Mouse (Mus musculus) intestine, embryonic 16.5 days (tissue): ENCODE data around the gene Lrmda. TPM values are rescaled to one million over a fixed set of nuclear protein-coding genes. Genes with fewer than 3 reads are reported as not detected.

Source experiments
- ATAC-seq: fragments of 200-750 bp; cut with Nextera tagmentation; 2 replicates; pipeline ENCODE4 v1.8.0; 2017; ENCODE audit warnings: moderate TSS enrichment, moderate library complexity
- H3K27ac ChIP-seq: fragments of 300-500 bp; sonication (generic); 2 replicates; pipeline ENCODE4 v1.5.1; 2014; ENCODE audit warnings: mild to moderate bottlenecking, low read length
- H3K27me3 ChIP-seq: fragments of 300-500 bp; sonication (generic); replicated peaks from 2 replicates; pipeline ENCODE4 v1.6.1; 2014; ENCODE audit warnings: low read length, control low read depth, mixed read lengths; ENCODE audit not compliant: control insufficient read depth, insufficient read depth
- H3K36me3 ChIP-seq: fragments of 300-500 bp; sonication (generic); 2 replicates; pipeline ENCODE4 v1.6.1; 2014; ENCODE audit warnings: low read length, control low read depth; ENCODE audit not compliant: control insufficient read depth, insufficient read depth
- H3K4me1 ChIP-seq: fragments of 300-500 bp; sonication (generic); 2 replicates; pipeline ENCODE4 v1.6.1; 2014; ENCODE audit warnings: low read length, control low read depth, mixed read lengths; ENCODE audit not compliant: control insufficient read depth, insufficient read depth
- H3K4me2 ChIP-seq: fragments of 300-500 bp; sonication (generic); 2 replicates; pipeline ENCODE4 v1.6.1; 2014; ENCODE audit warnings: low read depth, low read length, control low read depth
- H3K4me3 ChIP-seq: fragments of 300-500 bp; sonication (generic); 2 replicates; pipeline ENCODE4 v1.5.1; 2014; ENCODE audit warnings: mild to moderate bottlenecking, low read length
- H3K9ac ChIP-seq: fragments of 300-500 bp; sonication (generic); 2 replicates; pipeline ENCODE4 v1.6.1; 2014; ENCODE audit warnings: low read depth, low read length
- H3K9me3 ChIP-seq: fragments of 300-500 bp; sonication (generic); 2 replicates; pipeline ENCODE4 v1.6.1; 2016; ENCODE audit warnings: low read length, control low read depth; ENCODE audit not compliant: control insufficient read depth
- WGBS: fragments of 180-500 bp; shearing (Covaris S2); extraction: QIAGEN DNeasy Blood & Tissue Kit; methylation state at CpG from one replicate; pipeline ENCODE4 v1.1.7; 2014; 5-methylcytosine and 5-hydroxymethylcytosine counted together
- polyA plus RNA-seq: library from polyadenylated mRNA; unstranded; fragments of >200 nt; fragmentation: Nextera tagmentation; extraction: Ambion mirVana; gene quantifications from 2 replicates; pipeline ENCODE4 v1.2.1, GENCODE M21; 2015

The Lrmda gene
- polyA plus RNA-seq, 1 experiment from 2014 or later, result 0.53 TPM

- Histone ChIP-seq H3K4me1 (peaks cover 9% of the 10 kb centered on the region; the same call in 1 of the 2 replicates), H3K27ac (no peak overlapping the region), H3K4me3 (no peak overlapping the region), H3K9ac (no peak overlapping the region), H3K36me3 (no peaks in the 10 kb centered on the region), H3K27me3 (no peaks in the 10 kb centered on the region), H3K4me2 (no peak overlapping the region), H3K9me3 (no peaks in the 10 kb centered on the region)
- no peak for ATAC-seq
- WGBS, result 26% methylated on average over 10 of the region's 10 CpGs
Observed at GRCm38 (mm10) chr14:22288179-22288578, 268.7 kb downstream of the Lrmda start.

DNA sequence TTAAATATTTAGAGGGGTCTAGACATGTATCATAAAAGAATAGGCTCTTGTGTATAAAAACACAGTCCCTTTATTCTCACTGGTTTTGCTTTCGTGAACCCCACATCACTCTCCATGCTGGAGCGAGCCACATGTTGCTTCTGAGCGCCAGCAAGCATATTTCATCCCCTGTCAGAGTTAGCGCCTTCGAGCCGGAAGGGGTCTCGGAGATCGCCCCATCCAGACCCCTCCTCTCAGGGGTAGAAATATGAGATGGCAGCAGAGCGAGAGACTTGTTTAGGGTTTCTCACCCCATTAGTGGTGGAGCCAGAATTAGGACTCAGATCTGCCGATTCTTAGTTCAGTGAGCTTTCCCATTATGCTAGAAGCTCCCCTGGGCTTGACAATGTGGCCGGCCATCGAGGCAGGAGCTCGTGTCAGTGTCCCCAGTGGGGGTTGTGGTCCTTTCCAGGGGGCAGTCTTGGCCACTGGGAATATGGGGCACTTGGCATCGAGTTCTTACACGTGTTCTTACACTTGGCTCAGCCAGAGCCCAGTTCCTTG is 269.9 kb downstream of the Lrmda start:
- no peak overlapping the region for H3K4me2 ChIP-seq

DNA sequence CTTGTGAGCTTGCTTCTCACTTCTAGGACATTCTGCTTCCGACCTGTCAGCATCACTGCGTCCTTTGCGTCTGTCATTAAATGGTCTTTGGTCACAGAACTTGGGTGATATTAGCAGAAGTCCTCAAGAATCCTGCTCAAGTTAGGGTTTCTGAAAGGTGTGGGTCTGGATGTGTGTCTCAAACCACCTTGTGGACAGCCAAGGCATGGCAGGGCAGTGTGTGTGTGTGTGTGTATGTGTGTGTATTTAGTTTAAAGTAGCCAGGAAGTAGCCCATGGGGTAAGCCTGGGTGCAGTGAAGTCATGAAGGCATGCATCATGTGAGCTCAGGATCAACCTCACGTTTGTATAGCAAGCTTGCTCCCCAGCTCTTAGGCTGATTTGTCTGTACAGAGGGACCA is 274.9 kb downstream of the Lrmda start:
- WGBS, result 81% methylated on average over 4 of the region's 4 CpGs
- H3K4me2 ChIP-seq, result no peak overlapping the region
- H3K27me3 ChIP-seq, result no peaks in the 10 kb centered on the region
- no peak for ATAC-seq
- H3K27ac ChIP-seq, result no peak overlapping the region
- no peaks in the 10 kb centered on the region for H3K9me3 ChIP-seq
- H3K9ac ChIP-seq, result no peak overlapping the region
- H3K4me3 ChIP-seq, result no peak overlapping the region
- no peaks in the 10 kb centered on the region for H3K36me3 ChIP-seq
- peaks cover 2% of the 10 kb centered on the region; the same call in 1 of the 2 replicates for H3K4me1 ChIP-seq

More for the DNA sequence above, 269.9 kb downstream of the Lrmda start:
- H3K4me1 ChIP-seq, result peaks cover 9% of the 10 kb centered on the region; the same call in 1 of the 2 replicates
- no peak overlapping the region for H3K4me3 ChIP-seq
- H3K27me3 ChIP-seq, result no peaks in the 10 kb centered on the region
- no peak for ATAC-seq
- no peaks in the 10 kb centered on the region for H3K36me3 ChIP-seq
- WGBS, result 58% methylated on average over 15 of the region's 15 CpGs
- no peak overlapping the region for H3K27ac ChIP-seq
- no peaks in the 10 kb centered on the region for H3K9me3 ChIP-seq
- H3K9ac ChIP-seq, result no peak overlapping the region

GRCm38 (mm10) chr14:22296655-22297239 is 277.2 kb downstream of the Lrmda start:
- no peaks in the 10 kb centered on the region for H3K4me1 ChIP-seq

GRCm38 (mm10) chr14:22306759-22307158 is 287.2 kb downstream of the Lrmda start:
- WGBS, result 64% methylated on average over 5 of the region's 5 CpGs
- Histone ChIP-seq H3K27me3 (no peaks in the 10 kb centered on the region), H3K36me3 (no peaks in the 10 kb centered on the region), H3K9me3 (no peaks in the 10 kb centered on the region), H3K9ac (no peak overlapping the region), H3K27ac (no peak overlapping the region), H3K4me1 (no peaks in the 10 kb centered on the region), H3K4me3 (no peak overlapping the region), H3K4me2 (no peak overlapping the region)
- ATAC-seq, result no peak

More at GRCm38 (mm10) chr14:22296655-22297239, 277.2 kb downstream of the Lrmda start:
- Histone ChIP-seq H3K36me3 (no peaks in the 10 kb centered on the region), H3K27me3 (no peaks in the 10 kb centered on the region), H3K4me3 (no peak overlapping the region), H3K4me2 (no peak overlapping the region), H3K9me3 (no peaks in the 10 kb centered on the region), H3K9ac (no peak overlapping the region), H3K27ac (no peak overlapping the region)
- no peak for ATAC-seq
- WGBS, result 54% methylated on average over 3 of the region's 3 CpGs

- Histone ChIP-seq H3K27me3 (no peaks in the 10 kb centered on the region), H3K9ac (no peak overlapping the region), H3K4me2 (no peak overlapping the region), H3K9me3 (no peaks in the 10 kb centered on the region), H3K4me1 (no peaks in the 10 kb centered on the region), H3K36me3 (no peaks in the 10 kb centered on the region), H3K27ac (no peak overlapping the region), H3K4me3 (no peak overlapping the region)
- WGBS, result 48% methylated on average over 6 of the region's 6 CpGs
- ATAC-seq, result no peak
Observed at GRCm38 (mm10) chr14:22308059-22308458, 288.5 kb downstream of the Lrmda start.

DNA sequence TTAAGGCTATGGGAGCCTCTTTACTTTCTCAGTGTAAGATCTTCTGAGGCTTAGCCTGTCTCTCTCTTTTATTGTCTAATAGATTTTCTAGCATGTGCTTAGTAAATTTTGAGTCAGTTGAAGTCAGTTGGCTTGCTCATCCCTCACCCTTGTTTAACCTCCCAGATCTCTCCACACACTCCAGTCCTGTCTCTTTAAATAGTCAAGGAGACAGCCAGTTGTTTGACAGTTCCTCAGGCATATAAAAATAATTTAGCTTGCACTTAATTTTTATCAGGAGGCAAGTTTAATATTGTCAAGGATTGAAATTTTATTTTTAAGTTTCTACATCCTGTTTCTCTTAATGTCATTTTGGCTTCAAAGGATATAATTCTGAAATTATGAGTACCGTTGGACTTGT is 303.5 kb downstream of the Lrmda start:
- ATAC-seq, result peak; percentile 79; the same call in 1 of the 2 replicates
- H3K4me2 ChIP-seq, result no peak overlapping the region
- no peaks in the 10 kb centered on the region for H3K36me3 ChIP-seq
- 55% methylated on average over 1 of the region's 1 CpGs for WGBS
- peaks cover 7% of the 10 kb centered on the region for H3K4me1 ChIP-seq
- no peak overlapping the region for H3K9ac ChIP-seq
- no peak overlapping the region for H3K27ac ChIP-seq
- no peak overlapping the region for H3K4me3 ChIP-seq
- no peaks in the 10 kb centered on the region for H3K27me3 ChIP-seq
- no peaks in the 10 kb centered on the region for H3K9me3 ChIP-seq

DNA sequence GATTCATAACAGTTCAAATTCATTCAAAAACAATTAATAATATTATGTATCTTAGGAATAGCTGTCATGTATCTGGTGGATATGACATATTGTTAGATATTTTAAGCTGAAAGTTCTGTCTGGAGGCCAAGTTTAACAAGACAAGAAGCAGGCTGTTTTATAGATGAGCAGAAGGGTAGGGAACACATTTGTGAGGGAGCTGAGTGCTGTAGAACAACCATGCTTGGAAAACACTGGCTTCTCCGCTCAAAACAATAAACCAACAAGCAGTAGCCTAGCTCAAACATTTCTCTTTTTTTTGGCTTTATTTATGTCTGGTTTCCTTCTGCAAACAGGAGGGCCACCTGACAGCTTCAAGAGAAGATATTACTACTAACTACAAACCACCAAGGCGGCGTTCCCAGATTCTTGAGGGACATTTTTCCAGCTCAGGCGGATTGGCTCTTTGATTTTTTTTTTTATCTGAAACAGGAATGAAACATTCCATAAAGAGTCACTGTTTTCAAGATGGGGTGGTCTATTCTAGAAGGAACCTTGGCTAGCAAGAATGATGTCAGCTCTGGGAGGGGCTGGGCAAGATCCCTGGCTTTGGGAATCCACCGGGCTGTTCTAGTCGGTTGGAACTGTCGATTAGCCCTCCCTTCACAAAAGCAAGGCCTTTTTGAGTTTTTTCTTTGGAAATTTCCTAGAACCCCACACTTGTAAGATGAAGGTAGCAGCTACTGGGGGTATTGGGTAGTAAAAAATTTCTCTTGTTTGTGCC is 304.2 kb downstream of the Lrmda start:
- Histone ChIP-seq H3K4me3 (no peak overlapping the region), H3K9ac (no peak overlapping the region), H3K36me3 (no peaks in the 10 kb centered on the region), H3K9me3 (no peaks in the 10 kb centered on the region), H3K4me2 (no peak overlapping the region), H3K27ac (peak overlapping the region; percentile 33; the same call in 1 of the 2 replicates), H3K4me1 (peaks cover 7% of the 10 kb centered on the region), H3K27me3 (no peaks in the 10 kb centered on the region)
- 52% methylated on average over 7 of the region's 7 CpGs for WGBS
- peak; percentile 69 for ATAC-seq

DNA sequence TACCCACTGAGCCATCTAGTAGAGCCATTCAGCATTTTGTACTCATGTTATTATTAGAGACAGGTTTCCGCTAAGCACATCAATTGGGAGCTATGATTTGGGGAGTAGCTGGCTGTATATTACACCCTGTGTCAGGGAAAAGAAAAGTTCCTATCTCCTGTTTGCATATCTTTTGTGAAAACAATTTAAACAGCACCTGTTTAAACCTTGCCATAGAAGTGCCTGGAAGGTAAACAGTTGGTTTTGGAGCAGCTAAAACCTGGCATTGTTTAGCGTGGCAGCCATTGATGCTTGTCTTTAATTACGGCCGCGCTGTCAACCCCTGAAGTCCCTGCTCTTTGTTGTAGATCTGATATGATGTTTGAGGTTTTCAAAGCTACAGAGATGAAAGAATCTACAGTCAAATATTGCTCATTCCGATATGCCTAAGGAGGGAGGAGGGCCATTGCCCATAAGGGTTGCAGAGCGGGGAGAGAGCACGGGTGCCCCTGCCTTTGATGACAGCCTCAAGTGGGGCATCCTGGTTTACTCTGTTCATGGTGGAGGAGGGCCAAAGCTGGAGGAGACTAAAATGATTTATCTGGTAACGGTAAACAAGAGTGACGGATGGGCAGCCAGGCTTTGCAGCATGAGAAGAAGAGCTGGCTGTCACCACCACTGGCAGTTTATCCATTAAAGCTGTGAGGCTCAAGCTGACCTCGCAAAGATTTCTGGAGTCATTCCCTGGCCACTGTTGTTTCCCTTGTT is 306.9 kb downstream of the Lrmda start:
- no peaks in the 10 kb centered on the region for H3K27me3 ChIP-seq
- no peak overlapping the region for H3K9ac ChIP-seq
- 59% methylated on average over 11 of the region's 11 CpGs for WGBS
- ATAC-seq, result no peak
- H3K4me3 ChIP-seq, result no peak overlapping the region
- no peak overlapping the region for H3K4me2 ChIP-seq
- H3K4me1 ChIP-seq, result peaks cover 7% of the 10 kb centered on the region
- no peaks in the 10 kb centered on the region for H3K9me3 ChIP-seq
- H3K27ac ChIP-seq, result no peak overlapping the region
- H3K36me3 ChIP-seq, result no peaks in the 10 kb centered on the region
